Mouse (Mus musculus): ENCODE results near the gene Msln.
A peak's percentile ranks its signal among the peaks of the same experiment; 100 is the strongest.

Gene Msln

GRCm38 (mm10) chr17:25721476-25721875, 32.7 kb downstream of the Msln start:
- no peak for DNase-seq

GRCm38 (mm10) chr17:25717691-25718090, 36.5 kb downstream of the Msln start:
- no peak for DNase-seq

GRCm38 (mm10) chr17:25716711-25717637, 37.2 kb downstream of the Msln start, which contains the start of gene Gng13:
TSS of gene Gng13 (plus strand) at chr17:25717171.
- peak in 1 of 2 experiments; percentile 31 for DNase-seq

GRCm38 (mm10) chr17:25716130-25716529, 38.0 kb downstream of the Msln start:
- no peak for DNase-seq

GRCm38 (mm10) chr17:25715627-25716026, 38.6 kb downstream of the Msln start:
- DNase-seq = no peak

- DNase-seq = no peak
Measured at GRCm38 (mm10) chr17:25711136-25711535, 43.0 kb downstream of the Msln start.

- no peak for DNase-seq
Measured at GRCm38 (mm10) chr17:25709994-25710393, 44.2 kb downstream of the Msln start.

GRCm38 (mm10) chr17:25700863-25701496, 53.2 kb downstream of the Msln start:
- no peak for DNase-seq
